Mouse (Mus musculus) 416B (cell line): ENCODE data around the gene Mc3r.

ENCODE experiments used
- DNase-seq: peaks from one replicate; pipeline ENCODE4 v3.0.0; 2011; ENCODE audit warnings: low read depth

Mc3r gene

DNA sequence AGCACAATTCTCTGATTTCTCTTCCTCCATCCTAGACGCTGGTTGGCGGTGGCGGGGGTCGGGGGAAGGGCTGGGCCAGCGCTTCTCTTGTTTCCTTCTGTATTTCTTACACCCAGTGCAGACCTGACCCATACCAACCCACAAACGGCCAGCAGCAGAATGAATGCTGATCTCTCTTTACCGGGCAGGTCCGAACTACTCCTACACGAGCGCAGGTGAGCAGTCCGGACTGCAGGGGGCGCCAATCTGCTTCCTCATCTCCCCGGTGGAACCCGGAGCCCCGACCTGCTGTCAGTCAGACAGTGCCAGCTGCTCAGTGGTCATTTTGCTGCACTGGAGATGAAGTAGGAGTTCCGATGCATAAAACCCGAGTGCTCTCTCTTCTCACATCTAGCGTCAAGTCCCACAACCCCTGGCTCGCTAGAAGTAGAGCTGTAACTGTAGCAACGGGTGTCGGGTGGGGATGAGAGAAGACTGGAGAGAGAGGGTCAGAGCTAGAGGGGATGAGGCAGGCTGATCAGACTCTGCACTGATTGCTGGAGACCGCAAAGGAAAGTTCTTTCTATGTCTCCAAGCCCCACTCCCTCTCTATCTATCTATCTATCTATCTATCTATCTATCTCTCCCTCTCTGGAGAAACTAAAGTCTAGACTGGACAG is at the start of gene Mc3r:
Gene Mc3r (plus strand): TSS at position 387 of the 659 bp plus-strand sequence.
- peak; percentile 5 for DNase-seq

DNA sequence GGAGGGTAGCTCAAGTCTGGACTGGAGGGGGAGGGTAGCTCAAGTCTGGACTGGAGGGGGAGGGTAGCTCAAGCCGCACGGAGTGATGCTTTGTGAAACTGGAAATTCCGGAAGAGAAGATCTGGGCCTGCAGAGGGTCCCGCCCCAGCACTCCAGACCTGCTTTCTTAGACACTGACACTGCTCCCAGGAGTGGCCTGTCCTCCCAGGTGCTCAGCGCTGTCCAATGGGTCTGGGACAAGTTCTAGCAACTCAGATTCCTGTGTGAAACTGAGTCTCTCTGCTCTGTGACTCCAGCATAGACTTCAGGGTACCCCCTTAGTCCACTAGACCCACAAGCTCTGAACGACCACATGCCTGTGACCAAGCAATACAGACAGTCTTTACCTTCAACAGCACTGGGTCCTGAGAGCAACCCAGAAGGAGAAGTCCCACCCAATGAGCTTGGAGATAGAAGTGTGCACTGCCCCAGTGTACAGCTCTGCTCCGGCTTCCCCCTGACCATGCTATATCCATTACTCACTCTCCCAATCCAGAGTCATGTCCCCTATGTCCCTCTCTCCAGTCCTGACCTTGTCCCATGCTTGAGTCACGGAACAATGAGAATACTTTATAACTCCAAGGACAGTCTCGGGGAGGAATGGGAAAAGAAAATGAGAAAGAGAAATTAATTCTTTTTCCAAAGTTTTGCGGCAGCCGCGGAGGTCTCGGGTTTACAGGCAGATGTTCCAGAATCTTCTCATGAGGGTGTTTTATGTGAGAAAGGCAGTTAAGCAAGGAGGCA is 46.1 kb upstream of the Mc3r start:
- DNase-seq = no peak

DNA sequence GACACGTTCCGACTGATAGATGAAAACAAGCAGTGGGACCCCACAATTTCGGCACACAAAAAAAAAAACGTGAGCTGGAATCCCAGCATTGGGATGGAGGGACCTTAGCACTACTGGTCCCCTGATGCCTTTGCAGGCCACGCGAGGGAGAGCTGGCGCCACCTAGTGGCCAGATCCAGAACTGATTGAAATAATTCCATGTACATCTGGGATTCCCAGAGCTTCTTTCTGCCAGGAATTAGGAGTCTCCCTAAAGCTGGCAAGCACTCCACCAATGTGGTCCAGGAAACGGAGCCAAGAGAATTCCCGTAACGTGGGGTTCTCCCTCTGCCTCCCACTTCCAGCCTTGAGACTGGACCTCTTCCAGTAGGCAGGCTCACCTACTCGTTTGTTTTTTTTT is 41.3 kb upstream of the Mc3r start:
- DNase-seq = peak; percentile 13

DNA sequence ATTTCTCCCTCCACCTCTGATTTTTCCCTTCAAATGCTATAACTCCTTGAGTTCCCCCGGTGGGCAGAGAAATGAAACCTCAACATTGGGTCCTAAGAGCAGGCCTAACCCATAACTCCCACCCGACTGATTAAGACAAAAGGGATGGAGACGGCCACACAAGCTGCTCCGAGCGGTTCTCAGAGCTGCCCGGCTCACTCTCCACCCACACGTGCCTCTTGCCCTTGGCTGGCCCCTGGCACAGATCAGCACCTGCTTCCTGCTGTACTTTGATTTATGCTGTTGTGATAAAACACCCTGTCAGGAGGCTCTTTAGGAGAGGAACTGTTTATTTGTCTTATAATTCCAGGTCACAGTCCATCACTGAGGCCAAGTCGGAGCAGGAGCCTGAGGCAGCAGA is 34.8 kb upstream of the Mc3r start:
- no peak for DNase-seq

DNA sequence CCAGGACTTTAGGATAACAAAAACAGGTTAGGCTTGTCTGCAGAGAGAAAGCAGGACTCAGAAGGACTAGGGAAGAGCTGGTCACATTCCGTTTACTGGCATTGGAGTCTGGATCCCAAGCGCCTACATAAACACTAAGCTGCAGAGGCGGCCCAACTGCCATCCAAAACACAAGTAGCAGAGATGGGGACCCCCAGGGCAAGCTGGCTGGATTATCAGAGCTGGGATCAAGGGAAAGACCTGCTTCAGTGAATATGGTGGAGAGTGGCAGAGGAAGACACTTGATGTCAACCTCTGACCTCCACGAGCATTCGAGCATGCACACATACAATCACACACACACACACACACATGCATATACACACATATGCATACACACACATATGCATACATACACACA is 34.0 kb upstream of the Mc3r start:
- DNase-seq = no peak

DNA sequence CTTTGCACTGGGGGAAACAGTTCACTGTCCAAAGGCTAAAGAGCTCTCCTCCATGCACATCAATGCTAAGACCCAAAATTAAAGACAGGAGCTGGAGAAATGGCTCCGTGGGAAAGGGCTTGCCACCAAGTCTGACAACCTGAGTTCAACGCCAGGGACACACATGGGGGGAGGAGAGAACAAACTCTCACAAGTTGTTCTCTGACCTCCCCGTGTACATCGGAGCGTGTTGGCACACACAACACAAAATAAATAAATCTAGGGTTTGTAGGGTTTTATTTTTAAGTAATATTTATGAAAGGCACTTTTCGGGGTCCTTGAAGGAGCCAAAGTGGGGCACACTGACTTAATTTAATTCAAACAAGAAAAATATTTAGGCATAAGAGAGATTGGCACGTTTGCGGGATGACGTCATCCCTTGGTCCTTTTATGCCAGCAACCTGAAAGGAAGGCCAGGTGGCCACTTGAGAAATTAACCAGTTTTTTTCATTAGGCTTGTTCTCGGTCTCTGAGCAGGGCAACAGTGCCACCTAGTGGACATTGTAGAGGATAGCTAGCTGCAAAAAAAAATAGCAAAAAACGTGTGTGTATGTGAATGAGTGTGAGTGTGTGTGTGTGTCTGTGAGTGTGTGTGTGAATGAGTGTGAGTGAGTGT is 32.7 kb upstream of the Mc3r start:
- peak; percentile 72 for DNase-seq

DNA sequence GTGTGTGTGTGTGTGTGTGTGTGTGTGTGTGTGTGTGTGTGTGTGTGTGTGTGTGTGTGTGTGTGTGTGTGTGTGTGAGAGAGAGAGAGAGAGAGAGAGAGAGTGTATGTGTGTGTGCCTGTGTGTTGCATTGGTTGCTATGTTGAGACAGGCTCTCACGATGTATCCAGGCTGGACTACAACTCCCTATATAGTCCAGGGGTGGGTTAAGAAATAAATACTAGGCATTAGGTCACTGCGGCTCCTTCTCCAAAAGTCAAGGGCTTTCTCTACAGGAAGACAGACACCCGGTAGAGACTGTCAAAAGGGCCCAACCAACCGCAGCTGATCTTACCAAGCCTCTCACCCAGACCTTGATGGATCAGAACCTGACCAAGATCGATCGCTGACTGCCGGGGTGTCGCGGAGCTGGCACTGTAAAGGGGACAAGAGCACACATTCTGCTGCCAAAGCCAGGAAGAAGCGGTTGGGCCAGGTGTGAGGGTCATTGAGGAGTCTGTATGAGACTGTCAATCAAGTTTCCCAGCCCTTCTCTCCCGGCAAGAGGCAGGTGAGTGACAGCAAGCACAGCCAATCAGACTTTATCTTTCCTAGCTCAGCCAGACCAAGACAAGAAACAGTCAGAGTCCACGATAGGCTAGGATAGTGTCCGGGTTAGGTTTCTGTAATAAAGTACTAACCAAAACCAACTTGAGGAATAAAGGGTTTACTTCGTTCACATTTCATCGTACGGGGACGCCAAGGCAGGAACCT is 32.0 kb upstream of the Mc3r start:
- no peak for DNase-seq

DNA sequence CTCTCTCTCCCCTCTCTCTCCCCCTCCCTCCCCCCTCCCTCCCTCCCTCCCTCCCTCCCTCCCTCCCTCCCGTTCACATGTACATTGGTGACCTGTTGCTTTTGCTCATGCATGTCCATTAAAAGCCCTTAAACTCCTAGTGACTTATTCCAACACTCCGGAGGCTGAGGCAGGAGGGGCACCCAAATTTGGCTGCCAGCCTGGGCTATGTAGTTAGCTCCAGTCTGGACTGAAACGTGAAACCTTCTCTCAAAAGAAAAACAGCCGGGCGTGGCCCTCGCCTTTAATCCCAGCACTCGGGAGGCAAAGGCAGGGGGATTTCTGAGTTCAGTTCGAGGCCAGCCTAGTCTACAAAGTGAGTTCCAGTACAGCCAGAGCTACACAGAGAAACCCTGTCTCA is 30.4 kb upstream of the Mc3r start:
- DNase-seq = no peak

DNA sequence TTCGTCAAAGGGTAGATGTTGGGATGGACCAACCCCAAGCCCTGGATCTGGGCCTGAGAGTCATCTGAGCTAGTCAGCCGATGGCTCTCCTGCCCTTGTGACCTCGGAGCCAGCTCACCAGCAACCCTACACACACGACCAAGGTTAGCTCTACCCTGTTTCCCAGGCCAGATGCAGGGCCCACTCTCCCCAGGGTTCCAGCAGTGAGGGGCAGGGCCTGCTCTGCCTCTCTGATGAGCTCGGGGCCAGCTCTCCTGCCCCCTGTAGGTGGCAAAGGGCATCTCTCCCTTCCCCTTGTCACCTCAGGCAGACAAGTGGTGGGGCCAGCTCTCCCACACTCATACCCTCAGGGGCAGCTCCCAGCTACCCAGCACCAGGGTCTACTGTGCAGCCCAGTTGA is 29.1 kb upstream of the Mc3r start:
- DNase-seq = no peak

DNA sequence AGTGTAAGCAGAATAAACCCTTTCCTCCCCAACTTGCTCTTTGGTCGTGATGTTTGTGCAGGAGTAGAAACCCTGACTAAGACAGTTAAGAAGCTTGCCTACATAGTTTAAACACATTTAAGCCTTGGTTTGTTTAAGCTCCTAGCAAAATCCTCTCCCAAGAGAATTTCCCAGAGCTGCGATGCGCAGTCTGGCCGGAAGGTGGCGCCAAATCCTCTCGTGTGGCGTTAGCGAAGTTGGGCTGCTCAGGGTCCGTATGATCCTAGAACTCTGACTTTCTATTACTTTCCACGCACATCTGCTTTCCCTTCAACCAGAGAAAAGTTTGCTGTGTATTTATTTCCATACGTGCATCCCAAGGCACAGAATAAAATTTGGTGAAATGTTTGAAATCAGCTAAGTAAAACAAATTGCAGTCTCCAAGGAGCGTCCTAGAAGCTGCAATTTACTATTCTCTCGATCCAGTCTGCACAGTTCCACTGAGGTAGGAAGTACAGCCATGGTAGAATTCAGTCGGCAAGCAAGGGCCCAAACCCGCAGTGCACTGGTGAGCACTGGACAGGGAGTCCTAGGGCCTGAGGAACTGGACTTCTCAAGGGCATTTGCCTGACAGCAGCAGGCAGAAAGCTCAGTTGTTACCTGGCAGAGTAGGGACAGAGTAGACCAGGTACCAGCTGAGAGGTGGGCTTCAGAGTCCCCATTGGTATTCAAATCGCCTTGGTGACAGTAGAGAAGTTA is 26.5 kb upstream of the Mc3r start:
- peak; percentile 46 for DNase-seq

DNA sequence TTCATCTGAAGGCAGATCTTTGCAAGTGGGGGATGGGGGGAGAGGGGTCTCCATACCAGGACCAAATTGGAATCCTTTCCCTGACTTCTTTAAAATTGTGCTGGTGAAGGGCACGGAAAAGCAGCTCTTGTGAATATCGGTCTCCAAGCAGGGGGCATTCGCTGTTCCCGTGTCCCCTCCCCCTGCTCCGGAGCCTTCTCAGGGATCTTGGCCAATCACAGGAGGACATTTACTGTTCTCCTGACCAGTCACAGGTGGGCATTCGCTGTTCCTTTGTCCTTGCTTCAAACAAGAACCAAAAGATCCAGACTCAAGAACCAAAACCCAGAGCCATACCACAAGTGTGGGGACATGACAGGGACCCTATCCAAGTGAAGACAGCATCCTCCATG is 25.9 kb upstream of the Mc3r start:
- DNase-seq = no peak

DNA sequence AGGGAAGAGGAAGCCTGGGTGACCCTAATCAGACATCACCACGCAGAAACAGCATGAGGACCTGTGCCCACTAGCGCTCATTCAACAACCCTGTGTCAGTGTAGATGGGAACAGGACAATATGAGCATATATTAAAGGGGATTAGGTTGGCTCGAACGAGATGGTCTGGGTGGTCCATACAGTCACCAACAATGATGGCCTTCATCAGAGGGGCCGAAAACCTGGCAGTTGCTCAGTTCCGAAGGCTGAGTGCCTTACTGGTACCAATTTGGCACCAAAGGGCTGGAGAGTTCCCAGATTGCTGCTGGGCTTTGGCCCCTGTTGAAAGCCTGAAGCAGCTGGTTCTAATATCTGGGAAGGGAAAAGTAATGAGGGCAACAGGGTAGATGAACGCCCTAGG is 25.4 kb upstream of the Mc3r start:
- no peak for DNase-seq

DNA sequence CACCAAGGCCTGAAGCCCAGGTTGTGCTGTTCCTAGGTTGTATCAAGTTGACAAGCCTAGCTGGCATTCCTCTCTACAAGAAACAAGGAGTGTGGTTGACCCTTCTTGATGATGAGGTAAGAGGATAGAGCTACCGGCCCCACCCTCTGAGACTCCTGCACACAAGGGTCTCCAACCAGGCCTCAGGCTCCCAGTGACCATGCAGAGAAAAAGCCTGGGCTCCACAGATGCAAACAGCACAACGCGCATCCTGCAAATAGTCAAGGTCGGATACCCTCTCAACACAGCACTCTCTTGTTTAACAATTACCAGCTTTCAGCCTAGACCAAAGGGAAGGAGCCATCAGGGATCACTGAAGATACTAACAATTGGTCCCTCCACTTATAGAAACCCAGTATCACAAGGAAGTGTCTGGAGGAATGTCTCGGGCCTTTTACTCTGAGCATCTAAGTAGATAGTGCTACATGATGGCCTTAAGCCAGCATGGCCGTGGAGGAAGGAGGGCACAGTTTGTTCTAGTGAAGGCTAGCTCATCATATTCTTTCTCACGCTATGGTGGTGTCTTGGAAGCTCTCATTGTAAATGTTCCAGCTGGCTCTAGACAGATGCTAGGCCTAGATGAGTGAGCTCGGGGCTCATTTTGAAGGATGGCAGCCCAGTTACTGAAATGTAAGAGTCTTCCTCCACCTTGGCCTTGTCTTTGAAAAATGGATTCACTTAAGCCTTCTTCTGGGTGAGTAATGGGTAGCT is 24.7 kb upstream of the Mc3r start:
- no peak for DNase-seq

DNA sequence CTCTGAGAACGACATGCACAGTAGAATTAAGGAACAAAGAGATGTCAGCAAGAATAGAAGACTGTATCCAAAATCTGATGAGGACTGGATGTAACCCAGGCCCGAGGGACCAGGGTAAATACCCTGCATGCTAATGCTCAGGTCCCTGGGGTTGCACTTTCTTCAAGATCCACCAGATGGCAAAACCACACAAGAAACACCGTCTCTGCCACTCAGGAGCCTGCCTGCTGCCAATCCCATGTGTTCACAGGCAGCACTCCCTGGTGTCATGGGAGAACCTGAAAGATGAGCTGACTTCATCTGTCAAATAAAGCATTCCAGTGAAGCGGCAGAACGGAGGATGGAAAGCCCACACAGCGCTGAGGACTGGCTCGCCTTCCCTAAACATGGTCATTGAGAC is 21.3 kb upstream of the Mc3r start:
- peak; percentile 36 for DNase-seq

DNA sequence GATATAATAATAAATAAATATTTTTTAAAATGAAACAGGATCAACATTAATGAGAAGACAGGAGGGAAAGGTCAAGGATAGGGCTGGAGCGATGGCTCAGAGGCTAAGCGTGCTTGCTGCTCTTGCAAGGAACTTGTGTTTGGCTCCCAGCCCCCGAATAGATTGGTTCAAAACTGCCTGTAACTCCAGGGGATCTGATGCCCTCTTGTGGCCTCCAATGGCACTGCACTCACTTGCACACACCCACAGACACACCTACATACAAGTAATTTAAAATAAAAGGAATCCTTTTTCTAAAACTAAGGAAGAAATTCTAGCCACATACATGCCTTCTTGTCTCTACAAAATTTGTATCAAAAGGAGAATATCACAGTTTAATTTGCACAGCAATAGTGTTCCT is 20.5 kb upstream of the Mc3r start:
- peak; percentile 11 for DNase-seq

DNA sequence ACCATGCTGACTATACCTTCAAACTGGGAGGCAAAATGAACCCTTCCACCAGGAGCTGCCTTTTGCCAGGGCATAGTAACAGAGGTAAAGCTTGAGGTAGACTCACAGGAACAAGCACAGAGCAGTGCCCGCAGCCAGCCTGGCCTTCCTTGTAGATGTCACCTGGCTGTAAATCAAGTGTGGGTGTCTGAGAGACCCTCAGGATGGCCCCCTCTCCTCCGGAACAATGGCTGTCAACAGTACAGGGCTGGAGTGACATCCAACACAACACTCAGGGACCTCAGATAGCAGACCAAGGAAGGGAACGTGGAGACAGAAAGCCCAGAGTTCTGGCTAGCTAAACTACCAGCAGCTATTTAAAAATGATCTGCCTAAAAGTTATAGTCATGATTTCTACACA is 19.1 kb upstream of the Mc3r start:
- DNase-seq = no peak

DNA sequence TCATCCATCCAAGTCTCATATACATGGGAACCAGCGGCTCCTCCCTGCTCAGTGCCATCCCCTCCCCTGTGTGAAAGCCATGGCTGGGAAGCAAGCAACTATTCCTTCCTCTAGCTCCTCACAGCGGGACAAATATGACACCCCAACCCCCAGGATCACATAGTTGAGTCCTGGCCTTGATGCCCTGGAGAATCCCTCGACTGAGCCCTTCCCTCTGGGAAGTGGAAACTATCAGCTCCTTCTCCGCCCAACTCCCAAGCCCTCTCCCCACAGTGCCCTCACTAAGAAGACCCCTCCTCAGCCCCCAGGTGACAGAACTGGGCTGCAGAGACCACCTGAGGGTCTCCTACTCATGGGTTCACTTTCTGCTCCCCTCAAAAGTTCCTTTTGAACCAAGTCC is 18.2 kb upstream of the Mc3r start:
- DNase-seq = no peak

DNA sequence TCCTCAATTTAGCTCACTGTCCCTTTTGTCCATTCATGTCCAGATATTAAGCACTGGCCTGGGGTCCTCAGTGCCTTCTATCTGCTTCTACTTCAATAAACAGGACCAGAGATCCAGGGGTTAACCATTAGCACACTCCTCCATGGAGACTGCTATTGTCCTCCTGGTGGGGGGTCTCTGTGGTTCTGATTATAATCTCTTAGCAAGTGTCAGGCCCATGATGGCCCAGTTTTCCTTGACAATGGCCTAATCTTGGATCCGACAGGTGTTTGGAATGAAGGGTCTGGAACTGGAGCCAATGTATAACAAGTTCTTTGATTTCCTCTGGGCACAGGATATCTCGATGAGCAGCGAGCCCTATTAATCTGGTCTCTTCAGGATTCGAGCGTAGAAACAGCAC is 10.1 kb upstream of the Mc3r start:
- no peak for DNase-seq

DNA sequence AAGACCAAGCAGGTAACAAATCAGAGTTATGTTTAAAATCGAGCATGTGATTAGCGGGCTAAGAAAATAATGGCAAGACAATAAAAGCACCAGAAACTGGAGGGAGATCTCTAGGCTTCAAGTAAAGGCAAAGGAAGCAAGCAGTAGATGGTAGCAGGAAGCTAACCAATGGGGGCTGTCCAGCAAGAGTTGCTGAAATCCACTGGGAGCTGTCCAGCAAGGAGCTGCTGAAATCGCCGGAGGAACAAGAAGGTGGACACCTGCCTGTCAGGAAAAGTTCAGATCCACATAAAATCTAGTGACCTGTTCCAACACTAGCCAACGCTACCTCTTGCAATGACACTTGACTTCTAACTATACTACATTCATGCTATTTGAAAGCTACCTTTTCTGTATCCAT is 7.3 kb upstream of the Mc3r start:
- DNase-seq = peak; percentile 18

DNA sequence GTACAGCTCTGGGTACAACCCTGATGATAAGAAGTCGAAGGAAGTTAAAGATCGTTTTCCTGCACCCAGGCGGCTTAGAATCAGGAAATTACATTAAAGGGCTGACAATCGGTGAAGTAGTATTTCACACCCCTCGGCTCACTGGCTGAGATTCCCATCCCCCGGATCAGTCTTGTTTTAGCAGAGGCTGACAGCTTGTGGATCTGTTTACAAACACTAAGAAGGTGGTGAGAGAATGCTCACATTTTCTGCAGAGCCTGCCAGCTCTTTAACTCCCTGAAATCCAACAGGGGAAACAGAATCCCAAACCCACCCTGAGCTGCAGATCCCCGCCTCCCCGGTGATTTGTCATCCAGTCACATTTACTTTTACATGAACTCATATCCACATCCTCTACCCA is 2.8 kb upstream of the Mc3r start:
- DNase-seq = no peak

DNA sequence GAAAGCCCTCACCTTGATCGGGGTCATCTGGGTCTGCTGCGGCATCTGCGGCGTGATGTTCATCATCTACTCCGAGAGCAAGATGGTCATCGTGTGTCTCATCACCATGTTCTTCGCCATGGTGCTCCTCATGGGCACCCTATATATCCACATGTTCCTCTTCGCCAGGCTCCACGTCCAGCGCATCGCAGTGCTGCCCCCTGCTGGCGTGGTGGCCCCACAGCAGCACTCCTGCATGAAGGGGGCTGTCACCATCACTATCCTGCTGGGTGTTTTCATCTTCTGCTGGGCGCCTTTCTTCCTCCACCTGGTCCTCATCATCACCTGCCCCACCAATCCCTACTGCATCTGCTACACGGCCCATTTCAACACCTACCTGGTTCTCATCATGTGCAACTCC is 1.0 kb downstream of the Mc3r start:
- DNase-seq = no peak
